Mouse (Mus musculus): Measurements from ENCODE around the gene Anapc7. TPM values are rescaled to one million over a fixed set of nuclear protein-coding genes. Genes with fewer than 3 reads are reported as not detected.

Gene Anapc7
- 15.3 and 17.0 TPM in 2 replicates for polyA plus RNA-seq (2012; rRNA removed; ENCODE audit: low replicate concordance)

GRCm38 (mm10) chr5:122421271-122422068 is at the start of gene Anapc7:
TSS of gene Anapc7 (plus strand) at chr5:122421693.

DNA sequence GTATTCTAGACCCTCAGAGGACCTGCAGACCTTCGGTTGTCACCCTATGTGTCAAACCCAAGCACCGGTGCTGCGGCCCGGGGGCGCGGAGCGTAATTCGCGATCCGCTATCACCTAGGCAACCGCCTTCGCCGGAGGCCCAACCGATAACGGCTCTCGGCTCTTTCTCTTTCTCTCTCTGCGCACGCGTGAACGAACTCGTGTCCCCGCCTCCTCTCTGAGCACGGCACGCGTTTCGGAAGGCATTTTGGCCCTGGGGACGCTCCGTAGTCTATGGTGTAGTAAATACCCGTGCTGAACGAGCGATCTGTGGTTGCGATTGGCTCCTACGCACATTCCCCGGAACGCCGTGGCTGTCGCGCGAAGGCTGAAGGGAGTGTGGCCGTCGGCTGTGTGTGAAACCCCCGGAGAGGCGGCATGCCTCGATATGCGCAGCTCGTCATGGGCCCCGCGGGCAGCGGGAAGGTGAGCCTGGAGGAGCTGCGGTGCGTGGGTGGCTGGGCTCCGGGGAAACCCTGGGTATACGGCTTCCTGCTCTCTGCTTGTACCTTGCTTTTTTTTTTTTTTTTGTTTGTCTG is 49.2 kb upstream of the Anapc7 start, which contains the start of gene Fam216a:
Fam216a (minus strand) TSS at position 173 of the 578 bp plus-strand sequence.

GRCm38 (mm10) chr5:122391786-122392180 is 29.7 kb upstream of the Anapc7 start, which contains the start of gene Arpc3:
TSS of gene Arpc3 (plus strand) at chr5:122391878.

Other genes starting within 250 kb of the Anapc7 start
- 3.7 and 9.3 TPM in 2 replicates for gene Hvcn1, start 214.9 kb upstream of the Anapc7 start, polyA plus RNA-seq (2012; rRNA removed; ENCODE audit: low replicate concordance)
- 5.9 and 16.3 TPM in 2 replicates for gene Tctn1, start 157.2 kb upstream of the Anapc7 start, polyA plus RNA-seq (2012; rRNA removed; ENCODE audit: low replicate concordance)
- gene Pptc7, start 137.3 kb upstream of the Anapc7 start, polyA plus RNA-seq (2012; rRNA removed; ENCODE audit: low replicate concordance): 17.6 and 27.1 TPM in 2 replicates
- gene Rad9b, start 67.5 kb upstream of the Anapc7 start, polyA plus RNA-seq (2012; rRNA removed; ENCODE audit: low replicate concordance): 0.62 and 0.91 TPM in 2 replicates
- gene Vps29, start 67.3 kb upstream of the Anapc7 start, polyA plus RNA-seq (2012; rRNA removed; ENCODE audit: low replicate concordance): 10.9 and 15.5 TPM in 2 replicates
- gene Gpn3, start 49.8 kb upstream of the Anapc7 start, polyA plus RNA-seq (2012; rRNA removed; ENCODE audit: low replicate concordance): 29.6 and 46.4 TPM in 2 replicates
- 3.7 and 4.5 TPM in 2 replicates for gene Fam216a, start 49.3 kb upstream of the Anapc7 start, polyA plus RNA-seq (2012; rRNA removed; ENCODE audit: low replicate concordance)
- gene Arpc3, start 29.8 kb upstream of the Anapc7 start, polyA plus RNA-seq (2012; rRNA removed; ENCODE audit: low replicate concordance): 94.7 and 156 TPM in 2 replicates
- gene Atp2a2, start 80.5 kb downstream of the Anapc7 start, polyA plus RNA-seq (2012; rRNA removed; ENCODE audit: low replicate concordance): 57.1 and 66.6 TPM in 2 replicates
- gene Ift81, start 192.8 kb downstream of the Anapc7 start, polyA plus RNA-seq (2012; rRNA removed; ENCODE audit: low replicate concordance): 0.15 TPM in 1 of 2 replicates, not detected in the other
- gene P2rx7, start 222.2 kb downstream of the Anapc7 start, polyA plus RNA-seq (2012; rRNA removed; ENCODE audit: low replicate concordance): 9.4 and 26.3 TPM in 2 replicates